Mouse (Mus musculus) megakaryocyte, embryonic 14.5 days (primary cell): ENCODE measurements around the gene 6330403K07Rik.

Experiments
- FLI1 ChIP-seq: IDR thresholded peaks from 2 replicates; pipeline ENCODE4 v1.6.1; 2012; ENCODE audit warnings: low read length, inconsistent platforms, mixed read lengths
- GATA1 ChIP-seq: IDR thresholded peaks from 3 replicates; pipeline ENCODE4 v1.6.1; 2012; ENCODE audit warnings: mixed read lengths, low read length, inconsistent platforms, borderline replicate concordance

DNA sequence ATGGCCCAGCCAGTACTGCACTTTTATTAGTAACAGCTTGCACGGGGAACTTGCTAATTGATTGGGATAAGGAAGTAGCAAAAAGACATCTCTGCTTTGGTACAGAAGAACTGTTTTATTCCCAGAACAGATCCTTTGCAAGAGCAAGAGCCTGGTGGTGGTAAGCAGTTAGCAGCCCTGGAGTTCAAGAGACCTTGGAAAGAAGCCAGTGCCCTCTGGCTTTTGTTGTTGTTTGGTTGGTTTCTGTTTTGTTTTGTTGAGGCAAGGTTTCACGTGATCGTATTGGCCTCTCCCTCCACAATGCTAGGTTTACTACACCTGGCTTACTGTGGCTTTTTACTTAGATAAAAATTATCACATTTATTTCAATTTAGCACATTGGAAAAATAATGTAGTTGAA is 5.0 kb downstream of the 6330403K07Rik start:
- TF ChIP-seq GATA1: no peak
- no peak for TF ChIP-seq FLI1
